Mouse (Mus musculus) heart, embryonic 10.5 days (tissue): ENCODE measurements at regions not wholly inside any gene's neighbourhood (a gene's known extent, or its start where the extent isn't known, plus 50 kb on each side); places are given as distances from the start of the nearest gene placed in this dataset.

ENCODE experiments used
- DNase-seq: peaks from one replicate; pipeline ENCODE4 v3.0.0-alpha.2; 2017; ENCODE audit warnings: low spot score
- H3K27ac ChIP-seq: fragments of 300-500 bp; sonication (generic); 2 replicates; pipeline ENCODE4 v1.5.1; 2016; ENCODE audit warnings: mild to moderate bottlenecking
- H3K27me3 ChIP-seq: fragments of 300-500 bp; sonication (generic); 2 replicates; pipeline ENCODE4 v1.6.1; 2016; ENCODE audit warnings: mild to moderate bottlenecking; ENCODE audit not compliant: poor library complexity, insufficient read depth, severe bottlenecking
- H3K36me3 ChIP-seq: fragments of 300-500 bp; sonication (generic); 2 replicates; pipeline ENCODE4 v1.6.1; 2016; ENCODE audit warnings: mild to moderate bottlenecking, moderate library complexity
- H3K4me1 ChIP-seq: fragments of 300-500 bp; sonication (generic); 2 replicates; pipeline ENCODE4 v1.6.1; 2016; ENCODE audit warnings: mild to moderate bottlenecking
- H3K4me3 ChIP-seq: fragments of 300-500 bp; sonication (generic); 2 replicates; pipeline ENCODE4 v1.5.1; 2016; ENCODE audit warnings: mild to moderate bottlenecking, moderate library complexity
- H3K9me3 ChIP-seq: fragments of 300-500 bp; sonication (generic); 2 replicates; pipeline ENCODE4 v1.6.1; 2016; ENCODE audit warnings: mild to moderate bottlenecking, moderate library complexity
- WGBS: fragments of 180-500 bp; shearing (Covaris S2); methylation state at CpG from one replicate; pipeline ENCODE4 v1.1.7; 2016; 5-methylcytosine and 5-hydroxymethylcytosine counted together

- 58% methylated on average over 2 of the region's 2 CpGs for WGBS
- H3K27me3 ChIP-seq: no peaks in the 10 kb centered on the region
- no peak overlapping the region for H3K27ac ChIP-seq
- H3K4me1 ChIP-seq: no peaks in the 10 kb centered on the region
- H3K4me3 ChIP-seq: no peak overlapping the region
- DNase-seq: no peak
- no peaks in the 10 kb centered on the region for H3K9me3 ChIP-seq
- H3K36me3 ChIP-seq: no peaks in the 10 kb centered on the region
Observed at GRCm38 (mm10) chr12:27999170-27999569, 553.0 kb downstream of the Dcdc2c start.

GRCm38 (mm10) chr12:27992152-27992551 lies 560.0 kb downstream of the Dcdc2c start:
- no peak for DNase-seq
- no peaks in the 10 kb centered on the region for H3K9me3 ChIP-seq
- H3K4me3 ChIP-seq: no peak overlapping the region
- H3K36me3 ChIP-seq: no peaks in the 10 kb centered on the region
- H3K27me3 ChIP-seq: no peaks in the 10 kb centered on the region
- H3K27ac ChIP-seq: no peak overlapping the region
- H3K4me1 ChIP-seq: peaks cover 6% of the 10 kb centered on the region; the same call in 1 of the 2 replicates
- 70% methylated on average over 3 of the region's 3 CpGs for WGBS

- no peaks in the 10 kb centered on the region for H3K27me3 ChIP-seq
- WGBS: 86% methylated on average over 3 of the region's 3 CpGs
- no peaks in the 10 kb centered on the region for H3K9me3 ChIP-seq
- H3K4me3 ChIP-seq: no peak overlapping the region
- H3K27ac ChIP-seq: no peak overlapping the region
- DNase-seq: no peak
- no peaks in the 10 kb centered on the region for H3K36me3 ChIP-seq
- H3K4me1 ChIP-seq: peaks cover 4% of the 10 kb centered on the region; the same call in 1 of the 2 replicates
Observed at GRCm38 (mm10) chr12:27984261-27984841, 567.8 kb downstream of the Dcdc2c start.

- H3K4me1 ChIP-seq: no peaks in the 10 kb centered on the region
- DNase-seq: no peak
- H3K36me3 ChIP-seq: no peaks in the 10 kb centered on the region
- H3K27ac ChIP-seq: no peak overlapping the region
- no peaks in the 10 kb centered on the region for H3K9me3 ChIP-seq
- no peaks in the 10 kb centered on the region for H3K27me3 ChIP-seq
- no peak overlapping the region for H3K4me3 ChIP-seq
- WGBS: 70% methylated on average over 8 of the region's 8 CpGs
Observed at GRCm38 (mm10) chr12:27978257-27978931, 573.8 kb downstream of the Dcdc2c start.

GRCm38 (mm10) chr12:27977548-27978256 lies 574.5 kb downstream of the Dcdc2c start:
- Histone ChIP-seq H3K27me3 (no peaks in the 10 kb centered on the region), H3K9me3 (no peaks in the 10 kb centered on the region), H3K36me3 (no peaks in the 10 kb centered on the region), H3K4me3 (no peak overlapping the region), H3K4me1 (no peaks in the 10 kb centered on the region), H3K27ac (no peak overlapping the region)
- DNase-seq: no peak
- 77% methylated on average over 9 of the region's 9 CpGs for WGBS

- Histone ChIP-seq H3K4me1 (peaks cover 21% of the 10 kb centered on the region), H3K27ac (no peak overlapping the region), H3K36me3 (no peaks in the 10 kb centered on the region), H3K27me3 (no peaks in the 10 kb centered on the region), H3K9me3 (no peaks in the 10 kb centered on the region), H3K4me3 (no peak overlapping the region)
- 73% methylated on average over 3 of the region's 3 CpGs for WGBS
- peak; percentile 19 for DNase-seq
Observed at GRCm38 (mm10) chr12:27962908-27963307, 589.3 kb downstream of the Dcdc2c start.

- Histone ChIP-seq H3K27ac (peak overlapping the region; percentile 62; the same call in 1 of the 2 replicates), H3K36me3 (no peaks in the 10 kb centered on the region), H3K27me3 (no peaks in the 10 kb centered on the region), H3K9me3 (no peaks in the 10 kb centered on the region), H3K4me3 (0 out of 2 replicates have a peak overlapping the region, but pooled peaks have one; percentile 2), H3K4me1 (peaks cover 21% of the 10 kb centered on the region)
- 27% methylated on average over 6 of the region's 6 CpGs for WGBS
- peak; percentile 68 for DNase-seq
Observed at GRCm38 (mm10) chr12:27960064-27960463, 592.1 kb downstream of the Dcdc2c start.

GRCm38 (mm10) chr12:27947646-27948045 lies 604.6 kb downstream of the Dcdc2c start:
- no peaks in the 10 kb centered on the region for H3K4me1 ChIP-seq
- H3K4me3 ChIP-seq: no peak overlapping the region
- no peaks in the 10 kb centered on the region for H3K27me3 ChIP-seq
- no peaks in the 10 kb centered on the region for H3K36me3 ChIP-seq
- WGBS: 72% methylated on average over 3 of the region's 3 CpGs
- DNase-seq: no peak
- H3K27ac ChIP-seq: no peak overlapping the region
- no peaks in the 10 kb centered on the region for H3K9me3 ChIP-seq

- WGBS: 57% methylated on average over 7 of the region's 7 CpGs
- Histone ChIP-seq H3K27ac (no peak overlapping the region), H3K36me3 (no peaks in the 10 kb centered on the region), H3K9me3 (no peaks in the 10 kb centered on the region), H3K4me3 (no peak overlapping the region), H3K27me3 (no peaks in the 10 kb centered on the region), H3K4me1 (no peaks in the 10 kb centered on the region)
- DNase-seq: no peak
Observed at GRCm38 (mm10) chr12:27946866-27947459, 604.6 kb upstream of the Sox11 start.

GRCm38 (mm10) chr12:27945411-27945810 lies 603.0 kb upstream of the Sox11 start:
- Histone ChIP-seq H3K27ac (no peak overlapping the region), H3K27me3 (no peaks in the 10 kb centered on the region), H3K36me3 (no peaks in the 10 kb centered on the region), H3K9me3 (no peaks in the 10 kb centered on the region), H3K4me1 (no peaks in the 10 kb centered on the region), H3K4me3 (no peak overlapping the region)
- WGBS: 64% methylated on average over 2 of the region's 2 CpGs
- DNase-seq: no peak

- Histone ChIP-seq H3K27me3 (no peaks in the 10 kb centered on the region), H3K36me3 (no peaks in the 10 kb centered on the region), H3K9me3 (no peaks in the 10 kb centered on the region), H3K4me1 (no peaks in the 10 kb centered on the region), H3K4me3 (no peak overlapping the region), H3K27ac (no peak overlapping the region)
- 66% methylated on average over 1 of the region's 1 CpGs for WGBS
- no peak for DNase-seq
Observed at GRCm38 (mm10) chr12:27941053-27941452, 598.7 kb upstream of the Sox11 start.

- Histone ChIP-seq H3K27me3 (no peaks in the 10 kb centered on the region), H3K9me3 (no peaks in the 10 kb centered on the region), H3K27ac (no peak overlapping the region), H3K36me3 (no peaks in the 10 kb centered on the region), H3K4me1 (peaks cover 18% of the 10 kb centered on the region), H3K4me3 (no peak overlapping the region)
- peak; percentile 74 for DNase-seq
- 44% methylated on average over 7 of the region's 7 CpGs for whole genome bisulfite sequencing
Observed at GRCm38 (mm10) chr12:27932382-27933140, 590.2 kb upstream of the Sox11 start.
